Mouse (Mus musculus): Measurements from ENCODE around the gene Vmn1r229. TPM values are rescaled to one million over a fixed set of nuclear protein-coding genes. Genes with fewer than 3 reads are reported as not detected.

Gene Vmn1r229
- polyA plus RNA-seq (2015; fragmentation: Nextera tagmentation; extraction: Ambion mirVana) = 0.03 TPM in 1 of 2 replicates, not detected in the other

GRCm38 (mm10) chr17:20811255-20811654, at the start of gene Vmn1r229:
Gene Vmn1r229, plus strand, starts transcription at chr17:20811555.
- H3K27me3 ChIP-seq = no peaks in the 10 kb centered on the region
- WGBS = 62% methylated on average over 1 of the region's 1 CpGs
- 0 out of 2 replicates have a peak, but pooled peaks cover 6% of the 10 kb centered on the region for H3K9me3 ChIP-seq
- no peak within 1 kb of the TSS for H3K27ac ChIP-seq
- H3K4me2 ChIP-seq (replicated peaks) = no peak within 1 kb of the TSS
- H3K4me3 ChIP-seq (replicated peaks) = no peak within 1 kb of the TSS
- no peaks in the 10 kb centered on the region for H3K4me1 ChIP-seq (replicated peaks)
- no peak for ATAC-seq
- H3K9ac ChIP-seq (replicated peaks) = no peak within 1 kb of the TSS
- no peaks in the 10 kb centered on the region for H3K36me3 ChIP-seq

GRCm38 (mm10) chr17:20786057-20786456, 25.3 kb upstream of the Vmn1r229 start, which contains the start of gene Vmn1r228:
Gene Vmn1r228, minus strand, starts transcription at chr17:20786157.
- Histone ChIP-seq H3K4me2 (replicated peaks) (no peak within 1 kb of the TSS), H3K36me3 (no peaks in the 10 kb centered on the region), H3K9ac (replicated peaks) (no peak within 1 kb of the TSS), H3K4me1 (replicated peaks) (no peaks in the 10 kb centered on the region), H3K4me3 (replicated peaks) (no peak within 1 kb of the TSS), H3K9me3 (peaks cover 7% of the 10 kb centered on the region), H3K27me3 (no peaks in the 10 kb centered on the region), H3K27ac (no peak within 1 kb of the TSS)
- ATAC-seq = no peak

- H3K4me2 ChIP-seq (replicated peaks) = no peak within 1 kb of the TSS
- no peaks in the 10 kb centered on the region for H3K4me1 ChIP-seq (replicated peaks)
- no peak within 1 kb of the TSS for H3K27ac ChIP-seq
- WGBS = 5% methylated on average over 1 of the region's 1 CpGs
- H3K9me3 ChIP-seq = no peaks in the 10 kb centered on the region; the same call in 1 of the 2 replicates
- no peak within 1 kb of the TSS for H3K9ac ChIP-seq (replicated peaks)
- H3K36me3 ChIP-seq = no peaks in the 10 kb centered on the region
- no peak for ATAC-seq
- H3K27me3 ChIP-seq = no peaks in the 10 kb centered on the region
- H3K4me3 ChIP-seq (replicated peaks) = no peak within 1 kb of the TSS
These were observed 28.8 kb downstream of the Vmn1r229 start, which contains the start of gene Vmn1r230 for GRCm38 (mm10) chr17:20840144-20840543. Gene Vmn1r230, plus strand, starts transcription at chr17:20840444.

Other genes with a start within 250 kb of the Vmn1r229 start
- gene Vmn2r109, start 246.8 kb upstream of the Vmn1r229 start, polyA plus RNA-seq (2015; fragmentation: Nextera tagmentation; extraction: Ambion mirVana) = not detected in 2 replicates
- not detected in 2 replicates for gene Vmn2r110, start 215.1 kb upstream of the Vmn1r229 start, polyA plus RNA-seq (2015; fragmentation: Nextera tagmentation; extraction: Ambion mirVana)
- gene Fpr-rs3, start 186.7 kb upstream of the Vmn1r229 start, polyA plus RNA-seq (2015; fragmentation: Nextera tagmentation; extraction: Ambion mirVana) = not detected in 2 replicates
- not detected in 2 replicates for gene Vmn1r226, start 128.7 kb upstream of the Vmn1r229 start, polyA plus RNA-seq (2015; fragmentation: Nextera tagmentation; extraction: Ambion mirVana)
- gene Vmn1r227, start 81.7 kb upstream of the Vmn1r229 start, polyA plus RNA-seq (2015; fragmentation: Nextera tagmentation; extraction: Ambion mirVana) = not detected in 2 replicates
- gene Vmn1r228, start 25.4 kb upstream of the Vmn1r229 start, polyA plus RNA-seq (2015; fragmentation: Nextera tagmentation; extraction: Ambion mirVana) = not detected in 2 replicates
- gene Vmn1r230, start 28.9 kb downstream of the Vmn1r229 start, polyA plus RNA-seq (2015; fragmentation: Nextera tagmentation; extraction: Ambion mirVana) = not detected in 2 replicates
- gene Vmn1r231, start 93.5 kb downstream of the Vmn1r229 start, polyA plus RNA-seq (2015; fragmentation: Nextera tagmentation; extraction: Ambion mirVana) = not detected in 2 replicates
- gene Vmn1r232, start 108.2 kb downstream of the Vmn1r229 start, polyA plus RNA-seq (2015; fragmentation: Nextera tagmentation; extraction: Ambion mirVana) = not detected in 2 replicates
- 636 and 655 TPM in 2 replicates for gene Ppp2r1a, start 133.8 kb downstream of the Vmn1r229 start, polyA plus RNA-seq (2015; fragmentation: Nextera tagmentation; extraction: Ambion mirVana)
- gene Vmn1r233, start 184.9 kb downstream of the Vmn1r229 start, polyA plus RNA-seq (2015; fragmentation: Nextera tagmentation; extraction: Ambion mirVana) = not detected in 2 replicates
- 19.4 and 21.2 TPM in 2 replicates for gene Zfp160, start 197.3 kb downstream of the Vmn1r229 start, polyA plus RNA-seq (2015; fragmentation: Nextera tagmentation; extraction: Ambion mirVana)